Mouse (Mus musculus): ENCODE results near the gene Pitx3.
"Not testable (repeated sequence)": the region's sequence is repeated elsewhere in the genome, so short reads cannot be mapped to it uniquely, and the experiment has no call there.

Gene Pitx3

GRCm38 (mm10) chr19:46147511-46148371 lies at the start of gene Pitx3:
Gene Pitx3, minus strand, starts transcription at chr19:46148326.
- no peak for DNase-seq (ENCODE audit: low read depth, low spot score)

- no peak for DNase-seq (ENCODE audit: low read depth, low spot score)
Measured at GRCm38 (mm10) chr19:46187203-46187602, 39.1 kb upstream of the Pitx3 start.

GRCm38 (mm10) chr19:46186611-46187010 lies 38.5 kb upstream of the Pitx3 start:
- no peak for DNase-seq (ENCODE audit: low read depth, low spot score)

DNA sequence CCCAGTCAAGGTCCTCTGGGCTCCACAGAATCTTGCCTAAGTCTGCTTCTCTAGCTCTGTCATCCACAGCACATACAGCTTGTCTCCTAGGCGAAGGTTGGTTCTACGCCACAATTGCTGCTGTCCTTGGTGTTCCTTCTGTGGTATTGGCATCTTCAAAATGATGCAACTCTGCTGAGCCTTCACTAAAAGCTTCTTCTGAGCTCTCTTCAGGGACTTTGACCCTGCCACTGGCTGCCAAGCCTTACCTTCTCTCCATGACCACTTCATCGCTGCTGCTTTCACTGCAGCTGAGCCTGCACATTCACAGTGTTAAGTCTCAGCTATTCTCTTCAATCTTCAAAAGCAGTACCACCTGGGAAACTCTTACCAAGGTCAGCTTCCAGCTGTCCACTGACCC lies 34.1 kb upstream of the Pitx3 start:
- DNase-seq (ENCODE audit: low read depth, low spot score) = no peak

- no peak for DNase-seq (ENCODE audit: low read depth, low spot score)
Measured at GRCm38 (mm10) chr19:46180274-46180673, 32.1 kb upstream of the Pitx3 start.

GRCm38 (mm10) chr19:46177046-46177445 lies 28.9 kb upstream of the Pitx3 start:
- DNase-seq (ENCODE audit: low read depth, low spot score) = no peak

GRCm38 (mm10) chr19:46175173-46175572 lies 27.0 kb upstream of the Pitx3 start:
- no peak for DNase-seq (ENCODE audit: low read depth, low spot score)

DNA sequence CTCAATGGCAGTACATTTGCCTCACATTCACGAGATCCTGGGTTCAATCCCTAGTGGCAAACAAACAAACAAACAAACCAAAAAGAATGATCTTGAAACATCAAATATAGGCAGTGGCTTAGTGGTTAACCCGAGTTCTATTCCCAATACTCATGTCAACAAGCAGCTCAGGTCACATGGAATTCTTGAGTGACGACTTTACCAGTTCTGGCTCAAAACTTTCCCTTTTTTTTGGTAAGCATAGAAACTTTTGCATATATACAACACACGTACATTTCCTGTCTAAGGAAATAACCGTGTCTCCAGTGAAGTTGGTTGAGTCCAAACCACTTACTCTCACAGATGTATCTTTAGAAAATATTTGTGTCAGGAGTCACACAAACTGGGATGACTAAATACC lies 24.4 kb upstream of the Pitx3 start:
- no peak for DNase-seq (ENCODE audit: low read depth, low spot score)

GRCm38 (mm10) chr19:46169913-46170312 lies 21.8 kb upstream of the Pitx3 start:
- DNase-seq (ENCODE audit: low read depth, low spot score) = no peak

- no peak for DNase-seq (ENCODE audit: low read depth, low spot score)
Measured at GRCm38 (mm10) chr19:46169396-46169795, 21.3 kb upstream of the Pitx3 start.

- not testable (repeated sequence) for DNase-seq (ENCODE audit: low read depth, low spot score)
Measured at GRCm38 (mm10) chr19:46167169-46167568, 19.0 kb upstream of the Pitx3 start.

- no peak for DNase-seq (ENCODE audit: low read depth, low spot score)
Measured at GRCm38 (mm10) chr19:46165950-46166349, 17.8 kb upstream of the Pitx3 start.

DNA sequence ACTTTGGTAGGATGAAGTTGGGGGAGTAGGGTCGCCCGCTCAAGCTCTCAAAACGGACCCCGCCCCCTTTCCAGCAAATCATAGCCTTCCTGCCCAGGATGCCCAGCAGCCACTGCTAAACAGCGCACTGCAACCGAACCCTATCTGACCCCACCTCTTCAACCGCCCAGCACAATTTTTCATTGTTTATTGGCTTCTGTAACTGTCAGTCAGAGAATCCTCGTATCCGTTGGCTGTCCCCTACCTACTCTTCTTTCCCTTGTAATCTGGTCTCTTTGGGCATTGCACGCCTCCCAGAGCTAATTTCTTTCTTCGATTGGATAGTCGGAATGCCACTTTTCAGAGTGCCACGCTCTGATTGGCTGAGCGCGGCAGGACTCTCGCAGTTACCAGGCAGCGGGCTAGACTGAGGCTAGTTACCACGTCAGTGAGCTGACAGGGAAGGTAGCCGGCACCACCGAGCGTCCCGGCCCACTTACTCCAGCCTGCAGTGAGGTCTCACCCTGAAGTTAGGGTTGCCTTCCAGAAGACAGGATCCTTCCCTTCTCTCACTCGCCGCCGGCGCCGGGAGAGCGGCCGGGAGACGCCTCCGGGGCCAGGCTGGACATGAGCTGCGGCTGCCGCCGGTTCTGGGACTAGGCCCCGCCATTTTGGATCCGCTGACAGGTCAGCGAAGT lies 4.1 kb upstream of the Pitx3 start, which contains the start of gene Gbf1:
Gene Gbf1 (plus strand): TSS at position 383 of the 677 bp plus-strand sequence.
- DNase-seq (ENCODE audit: low read depth, low spot score) = peak; percentile 99

GRCm38 (mm10) chr19:46149091-46149490 lies 965 bp upstream of the Pitx3 start:
- DNase-seq (ENCODE audit: low read depth, low spot score) = no peak

DNA sequence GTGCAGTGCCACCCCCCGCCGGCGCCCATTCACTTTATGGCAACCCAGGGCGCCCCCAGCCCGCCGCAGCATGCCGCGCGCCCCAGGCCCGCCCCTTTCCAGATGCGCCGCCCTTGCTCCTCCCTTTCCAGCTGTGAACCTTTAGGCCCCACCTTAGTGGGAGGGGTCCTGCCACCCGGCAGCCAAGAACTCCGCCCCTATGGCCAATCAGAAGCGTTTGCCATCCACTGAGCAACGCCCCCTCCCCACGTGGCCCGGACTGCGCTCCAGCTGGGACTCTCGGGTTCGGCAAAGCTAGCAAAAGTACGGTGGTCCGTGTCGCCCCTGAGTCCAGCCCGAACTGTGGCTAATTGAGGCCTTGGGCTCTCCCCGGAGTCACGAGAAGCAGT lies 240 bp upstream of the Pitx3 start:
- DNase-seq (ENCODE audit: low read depth, low spot score) = peak; percentile 86

- no peak for DNase-seq (ENCODE audit: low read depth, low spot score)
Measured at GRCm38 (mm10) chr19:46141091-46141490, 7.0 kb downstream of the Pitx3 start.

GRCm38 (mm10) chr19:46140324-46140723 lies 7.8 kb downstream of the Pitx3 start:
- DNase-seq (ENCODE audit: low read depth, low spot score) = no peak

GRCm38 (mm10) chr19:46136639-46137580 lies 11.2 kb downstream of the Pitx3 start:
- DNase-seq (ENCODE audit: low read depth, low spot score) = peak; percentile 80

DNA sequence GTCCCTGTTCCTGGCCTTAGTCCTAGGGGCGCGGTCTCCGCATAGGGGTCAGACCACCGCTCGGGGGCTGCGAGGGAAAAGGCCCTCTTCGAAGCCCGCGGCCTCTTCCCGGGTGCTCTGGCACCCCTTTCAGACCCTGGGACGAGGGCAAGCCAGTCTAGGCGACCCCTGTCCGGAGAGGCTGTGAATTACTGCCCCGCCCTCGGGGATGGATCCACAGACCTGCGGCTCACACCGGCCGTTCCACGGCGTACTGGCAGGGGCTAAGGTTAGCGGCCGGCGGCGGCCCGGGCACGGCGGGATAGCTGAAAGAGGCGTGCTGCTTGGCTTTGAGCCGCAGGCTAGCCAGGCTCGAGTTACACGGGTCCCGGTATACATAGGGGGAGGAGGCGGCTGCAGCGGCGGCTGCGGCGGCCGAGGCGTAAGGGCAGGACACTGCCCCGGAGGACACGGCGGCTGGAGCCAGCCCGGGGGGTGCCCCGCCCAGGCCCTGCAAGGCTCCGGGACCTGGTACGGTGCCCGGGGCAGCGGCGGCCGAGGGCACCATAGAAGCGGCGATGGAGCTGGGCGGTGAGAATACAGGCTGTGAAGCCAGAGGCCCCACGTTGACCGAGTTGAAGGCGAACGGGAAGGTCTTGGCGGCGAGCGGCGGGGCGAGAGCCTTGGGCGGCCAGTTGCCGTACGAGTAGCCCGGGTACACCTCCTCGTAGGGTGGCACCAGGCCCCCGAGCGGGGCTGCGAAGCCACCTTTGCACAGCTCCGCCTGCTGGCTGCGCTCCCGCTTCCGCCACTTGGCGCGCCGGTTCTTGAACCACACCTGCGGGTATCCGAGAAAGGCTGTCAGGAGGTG lies 12.1 kb downstream of the Pitx3 start:
- peak; percentile 85 for DNase-seq (ENCODE audit: low read depth, low spot score)

DNA sequence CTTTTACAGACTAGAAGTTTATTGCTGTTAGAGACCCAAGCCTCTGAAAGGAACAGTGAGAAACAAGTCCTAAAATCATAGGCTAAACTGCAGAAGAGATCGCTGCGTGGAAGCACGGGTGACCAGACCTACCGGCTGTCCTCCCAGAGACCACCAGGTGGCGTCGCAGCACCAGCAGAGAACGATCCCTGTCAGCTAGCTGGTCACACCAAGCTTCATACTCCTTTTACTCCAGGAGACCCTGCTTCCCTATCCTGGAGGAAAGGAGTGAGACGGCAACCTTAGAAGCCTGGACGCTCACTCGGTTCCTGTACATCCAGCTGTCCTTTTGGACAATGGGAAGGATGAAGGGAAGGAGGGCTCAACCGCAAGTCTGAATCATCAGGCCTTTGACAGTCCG lies 12.8 kb downstream of the Pitx3 start:
- DNase-seq (ENCODE audit: low read depth, low spot score) = peak; percentile 82

- DNase-seq (ENCODE audit: low read depth, low spot score) = no peak
Measured at GRCm38 (mm10) chr19:46132577-46132976, 15.5 kb downstream of the Pitx3 start.
